Mouse (Mus musculus): ENCODE results near the gene Ptprt. TPM values are rescaled to one million over a fixed set of nuclear protein-coding genes. Genes with fewer than 3 reads are reported as not detected.

Ptprt gene
- polyA plus RNA-seq, 1 experiment from 2014 or later: 0.48 TPM

- 47% methylated on average over 4 of the region's 4 CpGs for WGBS (ENCODE audit: insufficient replicate concordance)
- ATAC-seq (ENCODE audit: insufficient read depth): no peak
- no peaks in the 10 kb centered on the region for H3K9me3 ChIP-seq (replicated peaks)
- H3K4me2 ChIP-seq: no peak overlapping the region
- no peaks in the 10 kb centered on the region for H3K27me3 ChIP-seq
- no peak overlapping the region for H3K9ac ChIP-seq
- H3K36me3 ChIP-seq (replicated peaks): no peaks in the 10 kb centered on the region
- H3K4me1 ChIP-seq (replicated peaks): no peaks in the 10 kb centered on the region
- no peak overlapping the region for H3K27ac ChIP-seq (replicated peaks)
- no peak overlapping the region for H3K4me3 ChIP-seq (replicated peaks)
These were observed 249.9 kb downstream of the Ptprt start for GRCm38 (mm10) chr2:162411014-162411413.

DNA sequence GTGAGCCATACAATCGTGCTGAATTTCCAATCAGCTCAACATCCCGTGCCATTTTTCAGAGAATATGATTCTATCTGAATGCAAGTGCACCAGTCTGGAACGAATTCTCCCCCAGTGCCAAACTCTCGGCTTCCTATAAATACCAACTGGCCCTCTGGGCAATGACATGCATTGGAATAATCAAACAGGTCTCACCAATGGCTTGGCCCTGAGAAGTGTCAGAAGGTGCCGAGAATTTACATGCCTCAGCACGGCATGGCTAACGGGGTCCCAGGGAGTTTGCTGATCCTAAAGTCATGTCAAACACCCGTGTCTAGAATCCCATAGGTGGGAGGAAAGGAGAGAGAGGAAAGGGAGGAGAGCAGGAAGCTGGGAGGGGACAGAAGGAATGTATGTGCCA is 251.7 kb downstream of the Ptprt start:
- Histone ChIP-seq H3K4me2 (no peak overlapping the region), H3K27me3 (no peaks in the 10 kb centered on the region), H3K4me3 (replicated peaks) (no peak overlapping the region), H3K9me3 (replicated peaks) (no peaks in the 10 kb centered on the region), H3K27ac (replicated peaks) (no peak overlapping the region), H3K9ac (no peak overlapping the region), H3K36me3 (replicated peaks) (no peaks in the 10 kb centered on the region), H3K4me1 (replicated peaks) (no peaks in the 10 kb centered on the region)
- ATAC-seq (ENCODE audit: insufficient read depth): no peak
- 59% methylated on average over 8 of the region's 8 CpGs for WGBS (ENCODE audit: insufficient replicate concordance)

DNA sequence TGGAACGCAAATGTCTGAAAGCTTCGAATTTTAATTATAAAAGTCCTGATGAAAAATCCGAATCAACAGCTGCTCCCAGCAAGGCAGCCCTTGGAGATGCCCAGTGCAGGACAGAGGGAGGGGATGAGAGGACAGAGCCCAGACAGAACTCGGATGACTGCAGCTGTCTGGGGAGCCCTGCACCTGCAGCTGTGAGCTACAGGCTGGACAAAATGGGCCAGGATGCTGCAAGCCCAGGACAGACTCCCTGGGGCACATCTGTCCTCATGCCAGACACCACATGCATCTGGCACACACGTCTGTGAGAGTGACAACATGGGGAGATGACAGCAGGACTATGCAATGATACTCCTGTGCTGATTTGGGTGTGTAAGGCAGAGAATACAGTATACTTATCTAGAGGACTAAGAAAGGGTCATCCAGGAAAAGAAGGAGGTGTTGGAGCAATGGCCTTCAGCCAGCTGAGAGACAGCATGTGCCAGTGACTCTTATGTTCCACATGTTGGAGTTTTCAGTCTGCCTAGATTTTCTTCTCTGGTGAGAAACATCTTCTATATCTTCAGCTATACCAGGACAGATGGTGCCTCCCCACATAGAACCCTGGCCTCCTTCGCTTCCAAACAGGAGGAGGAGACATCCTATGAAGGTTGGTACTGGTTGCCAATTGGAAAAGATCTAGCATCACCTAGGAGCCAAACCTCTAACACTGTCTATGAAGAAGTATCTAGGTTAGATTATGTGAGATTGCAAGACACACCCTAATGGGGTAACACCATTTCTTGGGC is 259.4 kb downstream of the Ptprt start:
- Histone ChIP-seq H3K36me3 (replicated peaks) (no peaks in the 10 kb centered on the region), H3K4me3 (replicated peaks) (no peak overlapping the region), H3K4me1 (replicated peaks) (no peaks in the 10 kb centered on the region), H3K27me3 (no peaks in the 10 kb centered on the region), H3K9me3 (replicated peaks) (no peaks in the 10 kb centered on the region), H3K27ac (replicated peaks) (no peak overlapping the region), H3K9ac (no peak overlapping the region), H3K4me2 (no peak overlapping the region)
- ATAC-seq (ENCODE audit: insufficient read depth): no peak
- 44% methylated on average over 6 of the region's 6 CpGs for WGBS (ENCODE audit: insufficient replicate concordance)

DNA sequence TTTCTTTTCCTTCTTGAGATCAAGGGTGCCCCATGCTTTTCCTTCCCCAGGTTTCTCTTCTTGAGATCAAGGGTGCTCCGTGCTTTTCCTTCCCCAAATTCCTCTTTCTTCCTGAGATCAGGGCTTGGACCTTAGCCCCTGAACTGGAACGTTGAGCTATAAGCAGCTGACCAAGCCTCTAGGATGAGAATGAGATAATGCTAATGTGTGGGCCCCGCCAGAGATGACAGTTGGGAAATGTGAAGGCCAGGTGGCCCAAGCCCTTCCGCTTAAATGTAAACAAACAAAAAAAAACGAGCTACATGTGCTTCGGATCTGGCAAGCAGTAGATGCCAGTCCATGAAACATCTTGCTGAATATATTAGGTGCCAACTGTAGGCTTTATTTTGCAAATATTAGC is 266.3 kb downstream of the Ptprt start:
- H3K27me3 ChIP-seq: no peaks in the 10 kb centered on the region
- H3K27ac ChIP-seq (replicated peaks): no peak overlapping the region
- no peak overlapping the region for H3K4me3 ChIP-seq (replicated peaks)
- no peak for ATAC-seq (ENCODE audit: insufficient read depth)
- WGBS (ENCODE audit: insufficient replicate concordance): 47% methylated on average over 6 of the region's 6 CpGs
- H3K9ac ChIP-seq: no peak overlapping the region
- no peak overlapping the region for H3K4me2 ChIP-seq
- no peaks in the 10 kb centered on the region for H3K4me1 ChIP-seq (replicated peaks)
- no peaks in the 10 kb centered on the region for H3K36me3 ChIP-seq (replicated peaks)
- no peaks in the 10 kb centered on the region for H3K9me3 ChIP-seq (replicated peaks)

DNA sequence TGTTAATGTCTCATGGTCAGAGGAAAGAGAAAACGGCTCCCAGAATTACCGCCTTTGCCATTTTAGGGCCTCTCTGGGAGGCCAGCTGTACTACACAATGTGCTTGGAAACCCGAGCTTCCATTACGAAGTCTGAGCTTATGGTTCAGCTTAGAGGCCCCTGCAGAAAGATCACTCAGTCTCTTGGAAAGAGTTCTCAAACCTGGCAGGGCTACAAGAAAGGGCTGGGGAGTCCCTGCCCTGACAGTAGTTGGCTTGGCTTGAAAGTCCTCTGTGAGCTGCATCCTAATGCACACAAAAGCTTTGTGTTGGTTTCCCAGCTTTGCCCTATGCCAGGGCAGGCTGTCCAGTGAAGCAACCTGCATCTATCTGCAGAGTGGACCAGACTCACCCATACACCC is 269.1 kb downstream of the Ptprt start:
- Histone ChIP-seq H3K4me3 (replicated peaks) (no peak overlapping the region), H3K9me3 (replicated peaks) (no peaks in the 10 kb centered on the region), H3K4me2 (no peak overlapping the region), H3K36me3 (replicated peaks) (no peaks in the 10 kb centered on the region), H3K27me3 (no peaks in the 10 kb centered on the region), H3K27ac (replicated peaks) (no peak overlapping the region), H3K4me1 (replicated peaks) (no peaks in the 10 kb centered on the region), H3K9ac (no peak overlapping the region)
- WGBS (ENCODE audit: insufficient replicate concordance): 69% methylated on average over 4 of the region's 4 CpGs
- no peak for ATAC-seq (ENCODE audit: insufficient read depth)

- H3K9me3 ChIP-seq (replicated peaks): no peaks in the 10 kb centered on the region
- H3K27ac ChIP-seq (replicated peaks): no peak overlapping the region
- no peaks in the 10 kb centered on the region for H3K36me3 ChIP-seq (replicated peaks)
- H3K9ac ChIP-seq: no peak overlapping the region
- H3K4me3 ChIP-seq (replicated peaks): no peak overlapping the region
- WGBS (ENCODE audit: insufficient replicate concordance): 68% methylated on average over 7 of the region's 7 CpGs
- ATAC-seq (ENCODE audit: insufficient read depth): no peak
- no peak overlapping the region for H3K4me2 ChIP-seq
- H3K27me3 ChIP-seq: no peaks in the 10 kb centered on the region
- no peaks in the 10 kb centered on the region for H3K4me1 ChIP-seq (replicated peaks)
These were observed 283.6 kb downstream of the Ptprt start for GRCm38 (mm10) chr2:162377309-162377708.

DNA sequence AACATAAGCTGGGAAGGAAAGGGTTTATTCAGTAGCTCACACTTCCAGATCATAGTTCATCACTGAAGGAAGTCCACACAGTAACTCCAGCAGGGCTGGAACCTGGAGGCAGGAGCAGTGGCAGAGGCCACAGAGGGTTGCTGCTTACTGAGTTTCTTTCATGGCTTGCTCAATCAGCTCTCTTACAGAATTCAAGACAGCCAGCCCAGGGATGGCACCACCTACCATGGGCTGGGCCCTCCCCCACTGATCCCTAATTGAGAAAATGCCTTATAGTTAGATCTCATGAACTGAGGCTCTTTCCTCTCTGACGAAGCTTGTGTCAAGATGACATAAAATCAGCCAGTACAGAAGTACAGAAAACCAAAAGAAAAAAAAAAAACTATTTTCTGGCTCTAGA is 311.9 kb downstream of the Ptprt start:
- Histone ChIP-seq H3K9ac (no peak overlapping the region), H3K9me3 (replicated peaks) (no peaks in the 10 kb centered on the region), H3K4me2 (no peak overlapping the region), H3K27me3 (no peaks in the 10 kb centered on the region), H3K36me3 (replicated peaks) (no peaks in the 10 kb centered on the region), H3K27ac (replicated peaks) (no peak overlapping the region), H3K4me3 (replicated peaks) (no peak overlapping the region), H3K4me1 (replicated peaks) (no peaks in the 10 kb centered on the region)
- ATAC-seq (ENCODE audit: insufficient read depth): no peak
- 37% methylated on average over 1 of the region's 1 CpGs for WGBS (ENCODE audit: insufficient replicate concordance)

GRCm38 (mm10) chr2:162341846-162342245 is 319.1 kb downstream of the Ptprt start:
- Histone ChIP-seq H3K36me3 (replicated peaks) (no peaks in the 10 kb centered on the region), H3K27me3 (no peaks in the 10 kb centered on the region), H3K4me1 (replicated peaks) (no peaks in the 10 kb centered on the region), H3K4me2 (no peak overlapping the region), H3K4me3 (replicated peaks) (no peak overlapping the region), H3K27ac (replicated peaks) (no peak overlapping the region), H3K9me3 (replicated peaks) (no peaks in the 10 kb centered on the region), H3K9ac (no peak overlapping the region)
- WGBS (ENCODE audit: insufficient replicate concordance): 36% methylated on average over 2 of the region's 2 CpGs
- ATAC-seq (ENCODE audit: insufficient read depth): no peak

GRCm38 (mm10) chr2:162340231-162340630 is 320.7 kb downstream of the Ptprt start:
- WGBS (ENCODE audit: insufficient replicate concordance): 55% methylated on average over 1 of the region's 1 CpGs
- ATAC-seq (ENCODE audit: insufficient read depth): no peak
- no peak overlapping the region for H3K4me3 ChIP-seq (replicated peaks)
- no peaks in the 10 kb centered on the region for H3K4me1 ChIP-seq (replicated peaks)
- no peaks in the 10 kb centered on the region for H3K27me3 ChIP-seq
- H3K9ac ChIP-seq: no peak overlapping the region
- no peaks in the 10 kb centered on the region for H3K9me3 ChIP-seq (replicated peaks)
- no peak overlapping the region for H3K27ac ChIP-seq (replicated peaks)
- H3K4me2 ChIP-seq: no peak overlapping the region
- H3K36me3 ChIP-seq (replicated peaks): no peaks in the 10 kb centered on the region

DNA sequence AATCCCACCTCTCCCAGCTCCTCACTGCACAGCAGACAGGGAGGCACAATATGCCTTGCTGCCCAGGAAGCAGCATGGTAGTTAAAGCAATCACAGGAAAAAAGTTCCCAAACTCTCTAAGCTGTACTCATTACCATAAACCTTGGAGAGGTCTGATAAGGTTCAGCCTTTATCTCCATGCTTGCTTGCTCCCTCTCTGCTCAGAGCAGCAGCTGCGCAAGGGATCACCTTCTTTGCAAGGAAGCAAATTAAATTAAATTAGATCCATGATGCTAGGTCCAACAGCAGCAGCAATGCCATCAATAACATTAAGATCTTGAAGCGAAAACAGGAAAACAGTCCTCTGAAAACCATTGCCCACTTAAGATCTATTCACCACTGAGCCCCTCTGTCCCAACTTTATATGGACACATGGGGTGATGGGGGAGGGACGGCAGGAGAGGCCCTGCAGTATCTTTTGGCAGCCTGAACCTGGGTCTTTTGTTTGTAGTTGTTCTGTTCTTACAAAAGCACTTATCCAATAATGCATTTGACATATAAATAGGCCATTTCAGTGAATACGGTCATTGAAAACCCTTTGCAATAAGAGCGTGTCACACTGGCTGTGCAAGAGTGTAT is 328.8 kb downstream of the Ptprt start:
- Histone ChIP-seq H3K36me3 (replicated peaks) (no peaks in the 10 kb centered on the region), H3K27ac (replicated peaks) (no peak overlapping the region), H3K27me3 (no peaks in the 10 kb centered on the region), H3K4me3 (replicated peaks) (no peak overlapping the region), H3K4me1 (replicated peaks) (no peaks in the 10 kb centered on the region), H3K9ac (no peak overlapping the region), H3K4me2 (no peak overlapping the region), H3K9me3 (replicated peaks) (no peaks in the 10 kb centered on the region)
- ATAC-seq (ENCODE audit: insufficient read depth): no peak
- WGBS (ENCODE audit: insufficient replicate concordance): 69% methylated on average over 5 of the region's 5 CpGs

- WGBS (ENCODE audit: insufficient replicate concordance): 76% methylated on average over 9 of the region's 9 CpGs
These were observed 331.5 kb downstream of the Ptprt start for GRCm38 (mm10) chr2:162329430-162329829.

DNA sequence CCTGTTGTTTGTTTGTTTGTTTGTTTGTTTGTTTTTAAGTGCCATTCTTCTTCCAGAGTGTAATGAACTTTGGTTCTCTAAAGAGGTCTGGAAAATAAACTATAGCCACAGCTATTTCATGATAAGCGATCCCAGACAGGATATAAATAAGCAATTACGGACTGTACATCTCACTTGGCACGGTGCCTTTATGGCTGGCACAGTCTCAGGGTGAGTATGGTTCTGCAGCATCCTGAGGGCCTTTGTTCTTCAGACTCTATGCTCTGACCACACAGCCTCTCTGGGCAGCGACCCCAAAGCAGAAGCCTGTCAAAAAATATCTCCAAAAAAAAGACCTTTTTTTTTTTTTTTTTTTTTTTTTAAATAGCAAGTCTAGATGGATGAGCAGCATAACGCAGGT is 338.5 kb downstream of the Ptprt start:
- Histone ChIP-seq H3K9me3 (replicated peaks) (no peaks in the 10 kb centered on the region), H3K4me1 (replicated peaks) (no peaks in the 10 kb centered on the region), H3K36me3 (replicated peaks) (no peaks in the 10 kb centered on the region), H3K27ac (replicated peaks) (no peak overlapping the region), H3K9ac (no peak overlapping the region), H3K4me3 (replicated peaks) (no peak overlapping the region), H3K4me2 (no peak overlapping the region), H3K27me3 (no peaks in the 10 kb centered on the region)
- WGBS (ENCODE audit: insufficient replicate concordance): 63% methylated on average over 5 of the region's 5 CpGs
- no peak for ATAC-seq (ENCODE audit: insufficient read depth)

More at GRCm38 (mm10) chr2:162329430-162329829, 331.5 kb downstream of the Ptprt start:
- no peak for ATAC-seq (ENCODE audit: insufficient read depth)
- Histone ChIP-seq H3K9me3 (replicated peaks) (no peaks in the 10 kb centered on the region), H3K9ac (no peak overlapping the region), H3K4me2 (no peak overlapping the region), H3K36me3 (replicated peaks) (no peaks in the 10 kb centered on the region), H3K4me1 (replicated peaks) (no peaks in the 10 kb centered on the region), H3K27me3 (no peaks in the 10 kb centered on the region), H3K4me3 (replicated peaks) (no peak overlapping the region), H3K27ac (replicated peaks) (no peak overlapping the region)

Data from liver, embryonic 15.5 days (tissue).